Mouse (Mus musculus): Measurements from ENCODE around the gene Gm3468. TPM values are rescaled to one million over a fixed set of nuclear protein-coding genes. Genes with fewer than 3 reads are reported as not detected.
"Not testable (repeated sequence)": the region's sequence is repeated elsewhere in the genome, so short reads cannot be mapped to it uniquely, and the experiment has no call there.

Gene Gm3468
- total RNA-seq (2015) (not detected in 2 replicates), total RNA-seq (2017) (not detected in 2 replicates)

DNA sequence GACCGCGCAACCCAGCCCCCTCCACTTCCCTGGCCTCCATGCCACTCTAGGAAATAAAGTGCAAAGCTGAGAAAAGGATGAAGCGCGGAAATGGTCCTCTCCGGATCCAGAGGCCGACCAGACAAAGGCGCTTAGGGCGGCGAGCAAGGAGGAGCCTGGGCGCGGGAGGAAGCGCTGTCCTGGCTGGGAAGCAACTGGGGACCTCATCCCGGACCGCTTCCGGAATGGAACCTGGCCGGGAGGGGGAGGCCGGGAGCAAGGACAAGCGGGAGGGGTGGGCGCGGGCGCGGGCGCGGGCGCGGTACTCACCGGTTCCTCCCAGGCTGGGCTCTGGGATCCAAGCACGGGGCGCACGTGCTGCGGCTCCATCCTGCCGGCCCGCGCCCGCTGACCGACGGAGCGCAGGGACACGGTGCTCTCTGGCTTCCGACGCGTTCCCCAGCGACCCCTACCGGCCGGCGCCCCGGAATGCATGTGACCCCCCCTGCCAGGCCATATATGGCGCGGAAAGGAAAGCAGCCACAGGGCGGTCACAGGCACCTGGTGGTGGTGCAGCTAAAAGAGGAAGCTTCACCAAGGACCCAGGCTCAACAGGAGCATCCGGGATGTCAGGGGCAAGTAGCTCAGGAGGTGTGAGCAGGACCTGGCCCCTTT lies at the start of gene Gm3468:
TSS of gene Gm3468 (minus strand) at position 394 of the 654 bp plus-strand sequence.
- not testable (repeated sequence) for ATAC-seq (ENCODE audit: poor library complexity, severe bottlenecking)

DNA sequence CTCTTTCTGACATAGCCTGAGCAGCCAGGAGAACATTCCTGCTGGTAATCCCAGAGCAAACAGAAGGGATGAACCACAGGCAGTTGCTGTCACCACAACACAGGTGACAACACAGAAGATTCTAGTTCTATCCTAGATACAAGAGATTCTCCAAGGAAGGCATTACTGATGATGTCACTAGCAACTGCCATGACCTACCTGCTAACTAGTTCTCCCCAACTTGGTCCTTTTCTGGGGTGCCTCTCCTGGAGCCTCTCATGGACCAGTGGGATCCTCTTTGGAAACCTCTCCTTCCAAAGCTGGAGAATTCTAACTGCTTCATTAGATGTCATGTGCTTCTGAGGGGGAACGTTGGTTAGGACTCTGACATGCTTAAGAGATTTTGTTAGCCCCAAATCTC lies 17.2 kb upstream of the Gm3468 start, which contains the start of gene Gm3476:
TSS of gene Gm3476 (minus strand) at position 101 of the 400 bp plus-strand sequence.
- not testable (repeated sequence) for ATAC-seq (ENCODE audit: poor library complexity, severe bottlenecking)

DNA sequence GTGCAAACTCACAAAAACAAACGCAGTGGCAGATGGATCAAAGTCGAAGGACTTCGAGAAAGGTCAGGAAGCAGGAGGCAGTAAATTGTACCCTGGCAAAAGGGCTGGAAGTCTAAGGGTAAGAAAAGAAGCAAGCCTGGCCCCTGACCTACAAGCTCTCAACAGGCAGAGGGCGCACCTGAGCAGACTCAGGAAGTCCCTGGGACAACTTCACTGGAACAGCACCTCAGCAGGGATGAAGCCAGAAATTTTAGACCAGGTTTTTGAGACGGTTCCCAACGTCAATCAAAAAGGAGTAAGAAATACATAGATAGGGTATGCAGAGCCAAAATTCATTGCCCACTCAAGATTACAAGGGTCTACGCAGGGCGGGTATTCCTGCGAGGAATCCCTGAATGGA lies 965 bp downstream of the Gm3468 start:
- ATAC-seq (ENCODE audit: poor library complexity, severe bottlenecking) = not testable (repeated sequence)

DNA sequence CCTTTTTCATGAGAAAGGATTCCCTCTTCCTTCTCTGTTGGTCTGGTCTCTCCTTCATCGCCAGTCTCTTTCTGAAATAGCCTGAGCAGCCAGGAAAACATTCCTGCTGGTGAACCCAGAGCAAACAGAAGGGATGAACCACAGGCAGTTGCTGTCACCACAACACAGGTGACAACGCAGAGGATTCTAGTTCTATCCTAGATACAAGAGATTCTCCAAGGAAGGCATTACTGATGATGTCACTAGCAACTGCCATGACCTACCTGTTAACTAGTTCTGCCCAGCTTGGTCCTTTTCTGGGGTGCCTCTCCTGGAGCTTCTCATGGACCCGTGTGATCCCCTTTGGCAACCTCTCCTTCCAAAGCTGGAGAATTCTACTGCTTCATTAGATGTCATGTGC lies 14.6 kb downstream of the Gm3468 start, which contains the start of gene Gm8206:
TSS of gene Gm8206 (minus strand) at position 101 of the 400 bp plus-strand sequence.
- ATAC-seq (ENCODE audit: poor library complexity, severe bottlenecking) = not testable (repeated sequence)

DNA sequence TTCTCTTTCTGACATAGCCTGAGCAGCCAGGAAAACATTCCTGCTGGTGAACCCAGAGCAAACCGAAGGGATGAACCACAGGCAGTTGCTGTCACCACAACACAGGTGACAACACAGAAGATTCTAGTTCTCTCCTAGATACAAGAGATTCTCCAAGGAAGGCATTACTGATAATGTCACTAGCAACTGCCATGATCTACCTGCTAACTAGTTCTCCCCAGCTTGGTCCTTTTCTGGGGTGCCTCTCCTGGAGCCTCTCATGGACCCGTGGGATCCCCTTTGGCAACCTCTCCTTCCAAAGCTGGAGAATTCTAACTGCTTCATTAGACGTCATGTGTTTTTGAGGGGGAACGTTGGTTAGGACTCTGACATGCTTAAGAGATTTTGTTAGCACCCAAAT lies 50.3 kb downstream of the Gm3468 start, which contains the start of gene Gm6337:
TSS of gene Gm6337 (minus strand) at position 101 of the 400 bp plus-strand sequence.
- ATAC-seq (ENCODE audit: poor library complexity, severe bottlenecking) = not testable (repeated sequence)

Other genes starting within 250 kb of the Gm3468 start
- not detected in 2 replicates for gene Gm8237, start 228.3 kb downstream of the Gm3468 start, total RNA-seq (2015)
- gene Gm8237, start 228.3 kb downstream of the Gm3468 start, total RNA-seq (2017) = not detected in 2 replicates
- not detected in 2 replicates for gene Gm3248, start 146.9 kb downstream of the Gm3468 start, total RNA-seq (2015)
- not detected in 2 replicates for gene Gm3248, start 146.9 kb downstream of the Gm3468 start, total RNA-seq (2017)
- gene Gm3453, start 129.5 kb downstream of the Gm3468 start, total RNA-seq (2015) = not detected in 2 replicates
- gene Gm3453, start 129.5 kb downstream of the Gm3468 start, total RNA-seq (2017) = not detected in 2 replicates
- gene Gm6337, start 50.4 kb downstream of the Gm3468 start, total RNA-seq (2015) = not detected in 2 replicates
- not detected in 2 replicates for gene Gm6337, start 50.4 kb downstream of the Gm3468 start, total RNA-seq (2017)
- not detected in 2 replicates for gene Gm8206, start 14.7 kb downstream of the Gm3468 start, total RNA-seq (2015)
- not detected in 2 replicates for gene Gm8206, start 14.7 kb downstream of the Gm3468 start, total RNA-seq (2017)
- not detected in 2 replicates for gene Gm3476, start 17.1 kb upstream of the Gm3468 start, total RNA-seq (2015)
- not detected in 2 replicates for gene Gm3476, start 17.1 kb upstream of the Gm3468 start, total RNA-seq (2017)
- not detected in 2 replicates for gene Gm21560, start 110.6 kb upstream of the Gm3468 start, total RNA-seq (2015)
- not detected in 2 replicates for gene Gm21560, start 110.6 kb upstream of the Gm3468 start, total RNA-seq (2017)
- not detected in 2 replicates for gene Gm3411, start 178.6 kb upstream of the Gm3468 start, total RNA-seq (2015)
- not detected in 2 replicates for gene Gm3411, start 178.6 kb upstream of the Gm3468 start, total RNA-seq (2017)
- gene Gm21103, start 196.2 kb upstream of the Gm3468 start, total RNA-seq (2015) = not detected in 2 replicates
- not detected in 2 replicates for gene Gm21103, start 196.2 kb upstream of the Gm3468 start, total RNA-seq (2017)
- not detected in 2 replicates for gene Gm3618, start 235.0 kb upstream of the Gm3468 start, total RNA-seq (2015)
- not detected in 2 replicates for gene Gm3618, start 235.0 kb upstream of the Gm3468 start, total RNA-seq (2017)

Data from megakaryocyte, adult 5-6 weeks (primary cell).